Mouse (Mus musculus): ENCODE results near the gene Dvl2. TPM values are rescaled to one million over a fixed set of nuclear protein-coding genes. Genes with fewer than 3 reads are reported as not detected.
"Not testable (repeated sequence)": the region's sequence is repeated elsewhere in the genome, so short reads cannot be mapped to it uniquely, and the experiment has no call there.

Gene Dvl2
- total and polyA plus RNA-seq, 2 experiments from 2014 or later, result 20.0 to 33.3 TPM

- H3K9ac ChIP-seq (replicated peaks; ENCODE audit: low read length, poor library complexity, severe bottlenecking), result peak within 1 kb of the TSS; percentile 72
- H3K27ac ChIP-seq (ENCODE audit: low read depth, low read length), result peak within 1 kb of the TSS; percentile 72
- peak; percentile 66 for ATAC-seq (ENCODE audit: low FRiP score)
- H3K4me3 ChIP-seq (ENCODE audit: low read depth, low read length), result peak within 1 kb of the TSS; percentile 59
- peak; percentile 91 for DNase-seq (ENCODE audit: low spot score)
- H3K36me3 ChIP-seq (ENCODE audit: insufficient read depth, low read length), result peaks cover 35% of the 10 kb centered on the region
- peaks cover 16% of the 10 kb centered on the region; the same call in 1 of the 2 replicates for H3K4me1 ChIP-seq (ENCODE audit: insufficient read depth, low read length)
- no peaks in the 10 kb centered on the region for H3K27me3 ChIP-seq (ENCODE audit: insufficient read depth, low read length)
- WGBS, result under 1% methylated on average over 35 of the region's 35 CpGs
- peak within 1 kb of the TSS; percentile 73 for H3K4me2 ChIP-seq (ENCODE audit: low read depth, low read length, poor library complexity, severe bottlenecking)
- TF ChIP-seq CTCF (IDR thresholded peaks at IDR 0.05), result peak; percentile 65
- no peaks in the 10 kb centered on the region for H3K9me3 ChIP-seq (ENCODE audit: low read length)
These were observed 14.6 kb downstream of the Dvl2 start, which contains the start of gene Acadvl for GRCm38 (mm10) chr11:70014880-70015558. Gene Acadvl (minus strand): TSS chr11:70015411.

DNA sequence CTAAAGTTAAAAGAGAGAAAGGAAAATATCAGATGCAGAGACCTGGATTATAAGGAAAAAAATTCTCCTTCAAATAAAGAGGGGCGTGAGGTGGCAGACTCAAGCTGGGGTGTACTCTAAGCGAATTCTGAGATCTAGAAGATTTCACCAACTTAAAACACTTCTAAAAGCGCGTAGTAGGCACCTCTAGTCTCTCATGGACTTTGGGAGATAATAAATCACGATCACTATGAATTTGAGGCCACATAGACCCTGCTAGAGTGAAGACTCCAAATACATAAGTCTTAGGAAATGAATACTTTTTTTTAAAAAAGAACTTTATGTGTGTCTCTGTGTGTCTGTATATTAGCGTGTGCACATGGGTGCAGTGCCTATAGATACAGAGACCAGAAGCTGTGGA lies 15.3 kb downstream of the Dvl2 start:
- H3K27ac ChIP-seq (ENCODE audit: low read depth, low read length), result no peak overlapping the region
- peak overlapping the region; percentile 59 for H3K4me3 ChIP-seq (ENCODE audit: low read depth, low read length)
- peaks cover 29% of the 10 kb centered on the region for H3K36me3 ChIP-seq (ENCODE audit: insufficient read depth, low read length)
- no peaks in the 10 kb centered on the region for H3K27me3 ChIP-seq (ENCODE audit: insufficient read depth, low read length)
- H3K4me1 ChIP-seq (ENCODE audit: insufficient read depth, low read length), result peaks cover 16% of the 10 kb centered on the region; the same call in 1 of the 2 replicates
- H3K9ac ChIP-seq (replicated peaks; ENCODE audit: low read length, poor library complexity, severe bottlenecking), result no peak overlapping the region
- no peaks in the 10 kb centered on the region for H3K9me3 ChIP-seq (ENCODE audit: low read length)
- peak overlapping the region; percentile 73 for H3K4me2 ChIP-seq (ENCODE audit: low read depth, low read length, poor library complexity, severe bottlenecking)
- TF ChIP-seq CTCF (IDR thresholded peaks at IDR 0.05), result no peak
- no peak for ATAC-seq (ENCODE audit: low FRiP score)
- DNase-seq (ENCODE audit: low spot score), result no peak
- WGBS, result 63% methylated on average over 6 of the region's 6 CpGs

- not testable (repeated sequence) for ATAC-seq (ENCODE audit: low FRiP score); H3K9ac ChIP-seq (replicated peaks; ENCODE audit: low read length, poor library complexity, severe bottlenecking); DNase-seq (ENCODE audit: low spot score); H3K27me3 ChIP-seq (ENCODE audit: insufficient read depth, low read length); H3K9me3 ChIP-seq (ENCODE audit: low read length); H3K27ac ChIP-seq (ENCODE audit: low read depth, low read length); H3K4me3 ChIP-seq (ENCODE audit: low read depth, low read length); H3K4me2 ChIP-seq (ENCODE audit: low read depth, low read length, poor library complexity, severe bottlenecking)
- WGBS, result 76% methylated on average over 2 of the region's 2 CpGs
- peaks cover 16% of the 10 kb centered on the region; the same call in 1 of the 2 replicates for H3K4me1 ChIP-seq (ENCODE audit: insufficient read depth, low read length)
- H3K36me3 ChIP-seq (ENCODE audit: insufficient read depth, low read length), result peaks cover 24% of the 10 kb centered on the region
These were observed 15.8 kb downstream of the Dvl2 start for GRCm38 (mm10) chr11:70016177-70016576.

DNA sequence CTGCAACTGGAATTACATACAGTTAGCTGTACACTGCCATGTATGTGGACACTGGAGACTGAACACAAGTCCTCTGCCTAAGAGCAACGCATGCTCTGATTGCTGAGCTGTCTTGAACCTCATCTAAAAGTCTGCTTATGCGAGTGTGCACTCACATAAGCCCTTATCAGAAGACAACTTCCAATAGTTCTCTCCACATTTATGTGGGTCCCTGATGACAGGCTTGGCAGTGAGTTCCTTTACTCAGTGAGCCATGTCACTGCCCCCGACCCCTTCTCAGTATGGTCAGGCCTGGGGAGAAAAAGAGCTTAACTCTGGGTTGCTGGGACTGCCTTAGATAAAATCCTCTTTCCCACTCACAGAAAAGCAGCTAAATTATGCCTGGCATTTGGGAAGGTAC lies 16.3 kb downstream of the Dvl2 start, which contains the start of gene Dlg4:
Dlg4 (plus strand) TSS at position 274 of the 400 bp plus-strand sequence.
- no peak for TF ChIP-seq CTCF (IDR thresholded peaks at IDR 0.05)
- peak within 1 kb of the TSS; percentile 87 for H3K4me2 ChIP-seq (ENCODE audit: low read depth, low read length, poor library complexity, severe bottlenecking)
- H3K4me3 ChIP-seq (ENCODE audit: low read depth, low read length), result peak within 1 kb of the TSS; percentile 63
- H3K27ac ChIP-seq (ENCODE audit: low read depth, low read length), result peak within 1 kb of the TSS; percentile 96
- ATAC-seq (ENCODE audit: low FRiP score) (no peak), DNase-seq (ENCODE audit: low spot score) (no peak)
- peaks cover 20% of the 10 kb centered on the region for H3K36me3 ChIP-seq (ENCODE audit: insufficient read depth, low read length)
- 54% methylated on average over 3 of the region's 3 CpGs for WGBS
- H3K27me3 ChIP-seq (ENCODE audit: insufficient read depth, low read length), result no peaks in the 10 kb centered on the region
- peak within 1 kb of the TSS; percentile 80 for H3K9ac ChIP-seq (replicated peaks; ENCODE audit: low read length, poor library complexity, severe bottlenecking)
- H3K9me3 ChIP-seq (ENCODE audit: low read length), result no peaks in the 10 kb centered on the region
- H3K4me1 ChIP-seq (ENCODE audit: insufficient read depth, low read length), result peaks cover 16% of the 10 kb centered on the region; the same call in 1 of the 2 replicates

DNA sequence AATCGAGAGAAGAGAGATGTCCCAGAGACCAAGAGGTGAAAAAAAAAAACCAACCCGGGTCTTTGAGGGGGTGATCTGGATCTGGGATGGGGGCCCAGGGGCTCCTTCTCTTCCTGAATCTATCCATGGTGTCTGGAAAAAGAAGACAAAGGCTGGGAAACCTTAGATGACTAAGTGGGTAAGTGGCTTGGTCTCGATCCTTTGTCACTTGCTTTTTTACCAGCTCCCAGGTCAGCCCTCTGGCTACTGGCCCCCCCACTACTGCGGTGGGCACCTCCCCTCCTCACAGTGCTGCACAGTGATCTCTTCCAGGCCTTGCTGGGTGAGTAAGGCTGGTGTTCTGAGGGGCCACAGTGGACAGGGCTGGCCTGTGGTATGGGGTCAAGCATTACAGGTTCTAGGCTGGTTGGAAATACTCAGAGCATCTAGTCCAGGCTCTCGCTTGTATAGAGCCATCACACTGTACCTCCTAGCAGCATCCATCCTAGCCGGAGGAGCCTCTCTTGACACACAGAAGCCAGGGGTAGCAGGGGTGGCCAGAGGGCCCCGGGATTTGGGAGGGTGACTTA lies 16.9 kb downstream of the Dvl2 start:
- peak overlapping the region; percentile 87 for H3K4me2 ChIP-seq (ENCODE audit: low read depth, low read length, poor library complexity, severe bottlenecking)
- peak overlapping the region; percentile 63 for H3K4me3 ChIP-seq (ENCODE audit: low read depth, low read length)
- no peaks in the 10 kb centered on the region for H3K27me3 ChIP-seq (ENCODE audit: insufficient read depth, low read length)
- ATAC-seq (ENCODE audit: low FRiP score) (no peak), DNase-seq (ENCODE audit: low spot score) (no peak)
- peaks cover 17% of the 10 kb centered on the region for H3K4me1 ChIP-seq (ENCODE audit: insufficient read depth, low read length)
- peak overlapping the region; percentile 96 for H3K27ac ChIP-seq (ENCODE audit: low read depth, low read length)
- WGBS, result 20% methylated on average over 7 of the region's 7 CpGs
- peaks cover 13% of the 10 kb centered on the region for H3K36me3 ChIP-seq (ENCODE audit: insufficient read depth, low read length)
- H3K9me3 ChIP-seq (ENCODE audit: low read length), result no peaks in the 10 kb centered on the region
- no peak for TF ChIP-seq CTCF (IDR thresholded peaks at IDR 0.05)
- peak overlapping the region; percentile 80 for H3K9ac ChIP-seq (replicated peaks; ENCODE audit: low read length, poor library complexity, severe bottlenecking)

Measured in midbrain, postnatal 0 days (tissue).